Mouse (Mus musculus) embryonic facial prominence, embryonic 13.5 days (tissue): ENCODE measurements around the gene Uri1. TPM values are rescaled to one million over a fixed set of nuclear protein-coding genes. Genes with fewer than 3 reads are reported as not detected.
A peak's percentile ranks its signal among the peaks of the same experiment; 100 is the strongest.

Source experiments
- ATAC-seq: fragments of 200-750 bp; cut with Nextera tagmentation; 2 replicates; pipeline ENCODE4 v1.8.0; 2017; ENCODE audit warnings: low read depth; ENCODE audit not compliant: insufficient number of reproducible peaks, insufficient read depth, low FRiP score, low TSS enrichment
- H3K27ac ChIP-seq: fragments of 300-500 bp; sonication (generic); 2 replicates; pipeline ENCODE4 v1.5.1; 2015; ENCODE audit warnings: moderate library complexity, mild to moderate bottlenecking, inconsistent platforms
- H3K27me3 ChIP-seq: fragments of 300-500 bp; sonication (generic); 2 replicates; pipeline ENCODE4 v1.6.1; 2015; ENCODE audit warnings: mild to moderate bottlenecking, inconsistent platforms
- H3K36me3 ChIP-seq: fragments of 300-500 bp; sonication (generic); 2 replicates; pipeline ENCODE4 v1.6.1; 2015; ENCODE audit warnings: mild to moderate bottlenecking, inconsistent platforms
- H3K4me1 ChIP-seq: fragments of 300-500 bp; sonication (generic); 2 replicates; pipeline ENCODE4 v1.6.1; 2015; ENCODE audit warnings: inconsistent platforms
- H3K4me2 ChIP-seq: fragments of 300-500 bp; sonication (generic); 2 replicates; pipeline ENCODE4 v1.6.1; 2015; ENCODE audit warnings: moderate library complexity, mild to moderate bottlenecking, inconsistent platforms
- H3K4me3 ChIP-seq: fragments of 300-500 bp; sonication (generic); 2 replicates; pipeline ENCODE4 v1.5.1; 2015; ENCODE audit warnings: mild to moderate bottlenecking, inconsistent platforms
- H3K9ac ChIP-seq: fragments of 300-500 bp; sonication (generic); 2 replicates; pipeline ENCODE4 v1.6.1; 2015; ENCODE audit warnings: mild to moderate bottlenecking, inconsistent platforms
- H3K9me3 ChIP-seq: fragments of 300-500 bp; sonication (generic); 2 replicates; pipeline ENCODE4 v1.6.1; 2016; ENCODE audit warnings: inconsistent platforms
- WGBS: fragments of 180-500 bp; shearing (Covaris S2); methylation state at CpG from one replicate; pipeline ENCODE4 v1.1.7; 2015; ENCODE audit warnings: mixed read lengths; 5-methylcytosine and 5-hydroxymethylcytosine counted together
- polyA plus RNA-seq: library from polyadenylated mRNA; unstranded; fragments of >200 nt; fragmentation: Nextera tagmentation; extraction: Ambion mirVana; gene quantifications from 2 replicates; pipeline ENCODE4 v1.2.1, GENCODE M21; 2015

Gene Uri1
- polyA plus RNA-seq, 1 experiment from 2014 or later = 44.4 TPM

DNA sequence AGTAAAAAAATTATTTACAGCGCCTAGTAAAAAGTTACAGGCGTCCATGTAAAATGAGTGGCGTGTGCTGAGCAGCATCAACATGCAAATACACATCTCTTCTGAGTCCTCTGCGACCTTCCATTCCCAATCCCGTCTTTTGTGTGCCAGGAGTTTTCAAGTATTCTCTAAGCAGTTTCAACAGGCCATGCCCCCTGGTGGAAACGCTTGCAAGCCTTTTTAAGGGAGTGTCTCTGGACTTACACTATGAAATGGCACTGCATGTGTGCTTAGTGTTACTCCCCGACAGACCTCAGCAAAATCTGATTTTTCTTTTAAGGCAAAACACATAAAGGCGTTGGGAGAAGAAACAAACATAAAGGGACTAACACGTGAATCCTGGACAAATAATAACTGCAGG, 50.8 kb downstream of the Uri1 start:
- Histone ChIP-seq H3K27ac (no peak overlapping the region), H3K36me3 (peaks cover 22% of the 10 kb centered on the region), H3K9ac (no peak overlapping the region), H3K4me1 (peaks cover 9% of the 10 kb centered on the region; the same call in 1 of the 2 replicates), H3K9me3 (no peaks in the 10 kb centered on the region), H3K4me3 (no peak overlapping the region), H3K27me3 (no peaks in the 10 kb centered on the region), H3K4me2 (no peak overlapping the region)
- 76% methylated on average over 9 of the region's 9 CpGs for WGBS
- no peak for ATAC-seq

DNA sequence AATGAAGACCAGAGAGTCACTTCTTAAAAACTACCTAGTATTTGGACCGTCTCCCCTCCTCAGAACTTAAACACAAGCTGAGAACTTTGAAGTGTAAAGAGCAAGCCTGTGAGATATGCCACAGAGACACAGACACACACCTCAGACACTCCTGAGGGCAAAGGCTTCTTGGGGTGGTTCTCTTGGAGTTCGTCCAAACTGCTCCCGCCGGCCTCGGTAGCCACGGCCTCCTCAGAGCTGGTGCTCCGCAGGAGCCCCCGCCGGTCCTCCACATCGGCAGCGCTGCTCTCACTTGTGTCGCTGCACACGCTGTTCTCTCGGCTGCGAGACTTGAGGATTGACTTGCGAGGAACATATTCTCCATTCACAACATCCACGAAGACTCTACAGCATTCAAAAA, 61.0 kb downstream of the Uri1 start:
- H3K9me3 ChIP-seq = no peaks in the 10 kb centered on the region
- no peaks in the 10 kb centered on the region for H3K4me1 ChIP-seq
- no peaks in the 10 kb centered on the region for H3K27me3 ChIP-seq
- no peak overlapping the region for H3K4me2 ChIP-seq
- peaks cover 57% of the 10 kb centered on the region for H3K36me3 ChIP-seq
- no peak overlapping the region for H3K27ac ChIP-seq
- H3K9ac ChIP-seq = no peak overlapping the region
- H3K4me3 ChIP-seq = no peak overlapping the region
- ATAC-seq = no peak
- WGBS = 93% methylated on average over 17 of the region's 17 CpGs

- 90% methylated on average over 11 of the region's 11 CpGs for WGBS
- no peak for ATAC-seq
- Histone ChIP-seq H3K9ac (no peak overlapping the region), H3K4me1 (no peaks in the 10 kb centered on the region), H3K4me2 (no peak overlapping the region), H3K27me3 (no peaks in the 10 kb centered on the region), H3K27ac (no peak overlapping the region), H3K36me3 (peaks cover 63% of the 10 kb centered on the region), H3K4me3 (no peak overlapping the region), H3K9me3 (no peaks in the 10 kb centered on the region)
Measured at GRCm38 (mm10) chr7:37961247-37961646, 62.1 kb downstream of the Uri1 start.

GRCm38 (mm10) chr7:37951841-37952240, 71.5 kb downstream of the Uri1 start:
- WGBS = 80% methylated on average over 9 of the region's 9 CpGs
- no peaks in the 10 kb centered on the region for H3K27me3 ChIP-seq
- peaks cover 23% of the 10 kb centered on the region for H3K36me3 ChIP-seq
- no peak overlapping the region for H3K4me3 ChIP-seq
- no peak overlapping the region for H3K4me2 ChIP-seq
- H3K4me1 ChIP-seq = no peaks in the 10 kb centered on the region
- no peaks in the 10 kb centered on the region for H3K9me3 ChIP-seq
- H3K9ac ChIP-seq = no peak overlapping the region
- no peak overlapping the region for H3K27ac ChIP-seq
- ATAC-seq = no peak

GRCm38 (mm10) chr7:37936459-37936858, 86.9 kb downstream of the Uri1 start:
- no peak overlapping the region for H3K27ac ChIP-seq
- H3K27me3 ChIP-seq = no peaks in the 10 kb centered on the region
- H3K4me2 ChIP-seq = no peak overlapping the region
- H3K4me1 ChIP-seq = peaks cover 24% of the 10 kb centered on the region
- H3K9me3 ChIP-seq = peaks cover 7% of the 10 kb centered on the region; the same call in 1 of the 2 replicates
- H3K4me3 ChIP-seq = no peak overlapping the region
- H3K36me3 ChIP-seq = peaks cover 13% of the 10 kb centered on the region
- WGBS = 79% methylated on average over 8 of the region's 8 CpGs
- no peak overlapping the region for H3K9ac ChIP-seq
- no peak for ATAC-seq

GRCm38 (mm10) chr7:37935786-37936185, 87.6 kb downstream of the Uri1 start:
- no peak for ATAC-seq
- Histone ChIP-seq H3K4me1 (peaks cover 26% of the 10 kb centered on the region), H3K27ac (no peak overlapping the region), H3K36me3 (peaks cover 12% of the 10 kb centered on the region), H3K9me3 (peaks cover 7% of the 10 kb centered on the region; the same call in 1 of the 2 replicates), H3K27me3 (no peaks in the 10 kb centered on the region), H3K4me3 (no peak overlapping the region), H3K9ac (no peak overlapping the region), H3K4me2 (no peak overlapping the region)
- WGBS = 64% methylated on average over 5 of the region's 5 CpGs

GRCm38 (mm10) chr7:37934770-37935182, 88.6 kb downstream of the Uri1 start:
- 15% methylated on average over 5 of the region's 5 CpGs for WGBS
- Histone ChIP-seq H3K36me3 (peaks cover 4% of the 10 kb centered on the region; the same call in 1 of the 2 replicates), H3K4me3 (no peak overlapping the region), H3K4me1 (peaks cover 28% of the 10 kb centered on the region), H3K4me2 (no peak overlapping the region), H3K9me3 (0 out of 2 replicates have a peak, but pooled peaks cover 2% of the 10 kb centered on the region), H3K9ac (no peak overlapping the region), H3K27me3 (no peaks in the 10 kb centered on the region), H3K27ac (no peak overlapping the region)
- no peak for ATAC-seq

GRCm38 (mm10) chr7:37933754-37934308, 89.5 kb downstream of the Uri1 start:
- Histone ChIP-seq H3K4me3 (no peak overlapping the region), H3K9ac (no peak overlapping the region), H3K9me3 (no peaks in the 10 kb centered on the region), H3K27me3 (no peaks in the 10 kb centered on the region), H3K4me1 (peaks cover 30% of the 10 kb centered on the region), H3K4me2 (no peak overlapping the region), H3K27ac (no peak overlapping the region), H3K36me3 (no peaks in the 10 kb centered on the region)
- whole genome bisulfite sequencing = 51% methylated on average over 9 of the region's 9 CpGs
- no peak for ATAC-seq

GRCm38 (mm10) chr7:37931631-37932030, 91.7 kb downstream of the Uri1 start:
- peak overlapping the region; percentile 48; the same call in 1 of the 2 replicates for H3K27ac ChIP-seq
- H3K27me3 ChIP-seq = no peaks in the 10 kb centered on the region
- ATAC-seq = no peak
- H3K9me3 ChIP-seq = no peaks in the 10 kb centered on the region
- peak overlapping the region; percentile 20 for H3K4me2 ChIP-seq
- peaks cover 30% of the 10 kb centered on the region for H3K4me1 ChIP-seq
- no peaks in the 10 kb centered on the region for H3K36me3 ChIP-seq
- H3K9ac ChIP-seq = no peak overlapping the region
- H3K4me3 ChIP-seq = no peak overlapping the region
- WGBS = 23% methylated on average over 3 of the region's 3 CpGs

DNA sequence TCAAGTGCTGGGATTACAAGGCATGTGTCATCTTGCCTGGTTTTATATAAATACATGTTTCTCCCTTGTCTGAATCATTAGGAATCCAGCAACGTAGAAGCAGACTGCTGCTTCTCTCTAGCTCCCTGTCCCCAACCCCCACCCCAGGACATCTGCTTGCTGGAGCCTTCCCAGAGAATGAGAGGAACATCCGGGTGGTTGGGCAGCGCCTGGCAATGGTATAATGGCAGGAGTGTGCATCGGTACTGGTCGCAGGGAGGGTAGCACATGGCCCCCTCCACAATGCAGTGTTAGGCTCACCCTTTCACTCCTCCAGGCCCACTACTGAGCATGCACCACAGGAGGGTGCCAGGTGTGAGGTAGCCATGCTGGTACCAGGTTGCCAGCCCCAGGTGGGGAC, 93.6 kb downstream of the Uri1 start:
- H3K9me3 ChIP-seq = 0 out of 2 replicates have a peak, but pooled peaks cover 3% of the 10 kb centered on the region
- no peak for ATAC-seq
- peaks cover 28% of the 10 kb centered on the region for H3K4me1 ChIP-seq
- no peak overlapping the region for H3K4me3 ChIP-seq
- no peak overlapping the region for H3K4me2 ChIP-seq
- H3K36me3 ChIP-seq = no peaks in the 10 kb centered on the region
- no peaks in the 10 kb centered on the region for H3K27me3 ChIP-seq
- WGBS = 60% methylated on average over 5 of the region's 5 CpGs
- no peak overlapping the region for H3K9ac ChIP-seq
- no peak overlapping the region for H3K27ac ChIP-seq

GRCm38 (mm10) chr7:37922999-37923398, 100.4 kb downstream of the Uri1 start:
- Histone ChIP-seq H3K9me3 (0 out of 2 replicates have a peak, but pooled peaks cover 6% of the 10 kb centered on the region), H3K4me1 (peaks cover 4% of the 10 kb centered on the region; the same call in 1 of the 2 replicates), H3K27ac (no peak overlapping the region), H3K36me3 (no peaks in the 10 kb centered on the region), H3K27me3 (no peaks in the 10 kb centered on the region), H3K9ac (no peak overlapping the region), H3K4me3 (no peak overlapping the region), H3K4me2 (no peak overlapping the region)
- WGBS = 69% methylated on average over 4 of the region's 4 CpGs
- ATAC-seq = no peak

DNA sequence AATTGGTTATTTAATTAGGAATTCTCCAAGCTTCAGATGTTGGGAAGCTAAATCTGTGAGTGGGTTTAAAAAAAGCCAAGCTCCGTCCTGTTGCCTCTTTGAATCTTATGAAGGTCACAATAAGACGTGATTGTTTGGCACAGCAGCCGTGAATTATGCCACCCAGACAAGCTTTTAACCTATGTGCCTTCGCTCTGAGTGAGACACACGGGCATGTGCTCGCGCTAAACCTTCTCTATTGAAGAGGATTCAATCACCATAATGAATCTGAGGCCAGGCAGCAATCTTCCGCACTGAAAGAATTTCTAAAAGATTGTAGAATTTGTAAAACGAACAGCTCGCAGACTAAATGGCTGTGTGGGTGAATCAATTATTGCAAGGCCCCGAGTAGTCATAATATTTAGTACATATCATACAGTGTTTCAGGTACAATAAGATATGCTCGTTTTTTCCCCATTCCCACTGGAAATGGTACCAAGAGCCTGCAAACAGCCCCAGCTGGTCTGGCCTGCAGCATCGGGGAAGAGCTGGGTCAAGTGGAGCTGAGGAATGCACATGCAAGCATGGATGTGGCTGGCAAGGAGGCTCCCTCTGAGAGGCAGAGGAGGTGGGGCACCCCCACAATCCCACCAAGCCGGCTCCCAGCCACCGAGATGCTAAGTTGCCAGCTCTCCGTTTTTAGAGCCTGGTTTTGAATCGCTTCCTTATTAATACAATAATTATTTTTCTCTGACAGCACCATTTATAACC, 101.5 kb downstream of the Uri1 start:
- 0 out of 2 replicates have a peak, but pooled peaks cover 6% of the 10 kb centered on the region for H3K9me3 ChIP-seq
- H3K4me3 ChIP-seq = no peak overlapping the region
- H3K36me3 ChIP-seq = no peaks in the 10 kb centered on the region
- H3K27ac ChIP-seq = no peak overlapping the region
- no peaks in the 10 kb centered on the region for H3K27me3 ChIP-seq
- no peak for ATAC-seq
- no peak overlapping the region for H3K9ac ChIP-seq
- H3K4me2 ChIP-seq = no peak overlapping the region
- peaks cover 8% of the 10 kb centered on the region for H3K4me1 ChIP-seq
- WGBS = 81% methylated on average over 17 of the region's 17 CpGs
